Mouse (Mus musculus): ENCODE data around the gene Olfr1371.
"Not testable (repeated sequence)": the region's sequence is repeated elsewhere in the genome, so short reads cannot be mapped to it uniquely, and the experiment has no call there.

The Olfr1371 gene

DNA sequence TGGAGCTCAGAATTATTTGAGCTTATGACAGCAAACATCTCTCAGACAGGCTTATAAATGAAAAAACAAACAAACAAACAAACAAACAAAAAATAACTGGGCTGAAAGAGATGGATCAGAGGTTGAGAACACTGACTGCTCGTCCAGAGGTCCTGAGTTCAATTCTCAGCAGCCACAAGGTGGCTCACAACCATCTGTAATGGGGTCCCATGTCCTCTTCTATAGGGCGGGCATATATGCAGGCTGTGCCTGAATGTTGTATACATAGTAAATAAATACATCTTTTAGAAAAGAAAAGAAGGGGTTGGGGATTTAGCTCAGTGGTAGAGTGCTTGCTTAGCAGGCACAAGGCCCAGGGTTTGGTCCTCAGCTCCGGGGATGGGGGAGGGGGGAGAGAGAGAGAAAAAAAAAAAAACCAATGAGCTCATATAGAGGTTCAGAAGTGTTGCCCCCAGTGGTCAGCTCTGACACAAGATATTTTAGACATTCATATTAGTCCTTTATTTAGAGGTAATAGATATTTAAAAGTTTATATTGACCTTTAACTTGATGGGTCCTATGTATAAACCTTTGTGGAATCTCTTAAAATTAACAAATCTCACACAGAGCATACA is 12.3 kb upstream of the Olfr1371 start:
- DNase-seq (ENCODE audit: low read depth, low spot score) = no peak

DNA sequence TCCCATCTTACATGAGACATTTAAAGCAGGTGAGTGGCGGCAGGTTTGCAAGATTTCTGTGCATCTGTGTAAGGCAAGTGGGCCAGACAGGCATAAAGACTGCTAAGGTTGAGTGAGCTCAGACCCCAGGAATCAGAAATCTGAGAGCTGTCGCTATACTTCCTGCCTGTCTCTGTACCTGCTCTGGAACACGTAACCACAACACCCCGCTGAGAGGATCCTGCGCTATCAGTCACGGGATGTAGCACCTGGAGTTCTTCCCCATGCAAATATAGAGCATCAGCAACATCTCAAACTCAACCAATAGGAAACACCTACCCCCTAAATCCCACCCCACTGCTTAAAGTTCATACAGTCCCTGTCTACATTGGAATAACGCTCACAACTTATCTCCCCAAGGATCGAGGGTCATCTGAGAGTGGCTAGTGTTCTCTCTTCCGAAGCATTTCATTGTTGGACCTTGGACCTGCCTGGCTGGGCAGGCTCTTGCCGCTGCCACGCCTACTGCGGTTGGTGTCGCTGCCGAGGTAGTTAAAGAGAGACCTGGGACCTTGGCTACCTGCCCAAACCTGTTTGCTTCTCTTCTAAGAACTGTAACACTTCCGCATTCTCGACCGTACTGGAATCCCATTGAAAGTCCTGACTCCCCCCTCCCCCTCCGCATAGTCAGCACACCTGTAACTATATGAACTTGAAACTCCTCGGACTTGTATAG is 10.3 kb upstream of the Olfr1371 start:
- peak; percentile 89 for DNase-seq (ENCODE audit: low read depth, low spot score)

DNA sequence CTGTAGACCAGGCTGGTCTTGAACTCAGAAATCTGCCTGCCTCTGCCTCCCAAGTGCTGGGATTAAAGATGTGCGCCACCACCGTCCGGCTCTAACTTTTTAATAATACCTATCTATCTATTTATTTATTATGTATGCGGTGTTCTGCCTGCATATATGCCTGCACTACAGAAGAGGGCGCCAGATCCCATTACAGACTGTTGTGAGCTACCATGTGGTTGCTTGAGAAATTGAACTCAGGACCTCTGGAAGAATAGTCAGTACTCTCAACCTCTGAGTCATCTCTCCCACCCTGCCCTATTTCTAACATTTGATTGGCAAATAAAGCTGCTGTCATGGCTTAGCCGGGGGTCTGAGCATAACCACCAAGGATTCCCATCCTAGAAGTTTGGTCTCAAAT is 9.1 kb upstream of the Olfr1371 start:
- peak; percentile 62 for DNase-seq (ENCODE audit: low read depth, low spot score)

DNA sequence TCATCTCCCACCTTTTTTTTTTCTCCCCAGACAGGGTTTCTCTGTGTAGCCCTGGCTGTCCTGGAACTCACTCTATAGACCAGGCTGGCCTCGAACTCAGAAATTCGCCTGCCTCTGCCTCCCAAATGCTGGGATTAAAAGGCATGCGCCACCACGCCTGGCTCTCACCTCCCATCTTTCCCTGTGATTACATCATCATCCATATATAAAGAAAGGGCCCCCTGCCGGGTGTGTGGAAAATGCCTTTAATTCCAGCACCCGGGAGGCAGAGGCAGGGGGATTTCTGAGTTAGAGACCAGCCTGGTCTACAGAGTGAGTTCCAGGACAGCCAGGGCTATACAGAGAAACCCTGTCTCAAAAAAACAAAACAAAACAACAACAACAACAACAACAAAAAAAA is 8.1 kb upstream of the Olfr1371 start:
- peak; percentile 56 for DNase-seq (ENCODE audit: low read depth, low spot score)

DNA sequence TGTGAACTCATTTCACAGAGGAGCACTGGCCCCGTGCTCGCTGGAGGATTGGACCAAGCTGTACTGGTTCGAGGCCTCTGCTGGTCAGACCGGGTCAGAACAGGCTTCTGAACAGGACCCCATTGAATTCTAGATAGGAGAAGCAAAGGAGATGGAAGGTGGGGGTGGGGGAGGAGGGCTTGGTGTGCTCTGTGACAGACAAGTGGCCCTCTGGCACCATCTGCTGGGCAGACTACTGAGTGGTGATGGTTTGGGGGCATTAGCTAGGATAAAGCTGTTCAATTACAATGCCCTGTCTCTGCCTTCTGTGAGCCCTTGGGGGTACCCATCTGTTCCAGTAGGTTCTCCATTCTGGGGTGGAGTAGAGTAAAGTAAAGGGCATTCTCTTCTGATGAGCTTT is 6.5 kb upstream of the Olfr1371 start:
- peak; percentile 92 for DNase-seq (ENCODE audit: low read depth, low spot score)

DNA sequence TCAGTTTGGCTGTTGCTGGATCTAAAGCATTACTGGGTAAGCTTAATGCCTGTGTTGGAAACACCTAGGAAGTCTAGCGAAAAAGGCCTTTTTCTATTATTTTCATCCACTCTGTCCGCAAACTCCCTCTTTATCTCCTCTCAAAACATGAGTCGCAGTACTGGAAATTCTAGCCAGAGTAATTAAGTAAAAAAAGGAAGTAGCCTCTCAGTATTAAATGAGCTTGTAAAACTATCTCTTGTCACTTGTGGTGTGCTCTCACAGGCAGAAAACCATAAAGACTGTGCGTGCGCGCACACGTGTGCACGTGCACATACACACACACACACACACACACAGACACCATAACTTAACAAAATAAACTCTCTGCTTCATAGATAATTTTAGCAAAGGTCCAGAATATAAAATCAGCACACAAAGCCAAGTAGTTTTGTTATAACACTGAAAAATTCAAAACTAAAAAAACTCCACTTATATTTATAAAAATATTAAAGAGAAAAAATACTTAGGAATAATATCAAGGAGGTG is 17.2 kb downstream of the Olfr1371 start:
- DNase-seq (ENCODE audit: low read depth, low spot score) = not testable (repeated sequence)

DNA sequence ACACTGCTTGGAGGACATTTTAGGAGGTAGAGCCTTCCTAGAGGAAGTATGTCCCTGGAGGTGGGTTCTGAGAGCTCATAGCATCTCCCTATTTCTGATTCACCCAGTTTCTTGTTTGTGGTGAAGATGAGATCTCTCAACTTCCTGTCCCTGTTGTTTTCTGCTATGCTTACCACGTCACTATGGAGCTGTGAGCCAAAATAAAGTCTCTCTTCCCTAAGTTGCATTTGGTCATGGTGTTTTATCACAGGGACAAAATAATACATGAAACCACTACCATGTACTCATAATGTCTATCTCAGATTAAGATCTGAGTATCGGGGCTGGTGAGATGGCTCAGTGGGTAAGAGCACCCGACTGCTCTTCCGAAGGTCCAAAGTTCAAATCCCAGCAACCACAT is 33.1 kb downstream of the Olfr1371 start:
- DNase-seq (ENCODE audit: low read depth, low spot score) = not testable (repeated sequence)

DNA sequence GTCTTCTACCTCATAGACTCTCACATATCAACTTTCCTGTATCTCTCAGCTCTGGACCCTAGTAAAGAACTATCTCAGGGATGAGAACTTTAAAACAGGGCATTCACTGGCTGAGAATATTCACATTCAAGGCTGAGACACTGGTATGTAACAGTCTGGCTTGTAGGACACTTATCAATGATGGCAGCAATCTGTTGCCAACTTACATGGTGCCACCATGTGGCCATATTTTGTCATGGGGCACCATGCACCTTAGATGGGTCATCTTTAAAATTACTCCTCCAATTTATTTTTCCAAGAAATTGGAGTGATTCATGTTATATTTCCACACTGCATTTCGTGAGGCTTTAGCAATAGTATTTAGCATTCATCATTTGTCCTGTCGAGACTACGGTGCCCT is 33.9 kb downstream of the Olfr1371 start:
- DNase-seq (ENCODE audit: low read depth, low spot score) = not testable (repeated sequence)

DNA sequence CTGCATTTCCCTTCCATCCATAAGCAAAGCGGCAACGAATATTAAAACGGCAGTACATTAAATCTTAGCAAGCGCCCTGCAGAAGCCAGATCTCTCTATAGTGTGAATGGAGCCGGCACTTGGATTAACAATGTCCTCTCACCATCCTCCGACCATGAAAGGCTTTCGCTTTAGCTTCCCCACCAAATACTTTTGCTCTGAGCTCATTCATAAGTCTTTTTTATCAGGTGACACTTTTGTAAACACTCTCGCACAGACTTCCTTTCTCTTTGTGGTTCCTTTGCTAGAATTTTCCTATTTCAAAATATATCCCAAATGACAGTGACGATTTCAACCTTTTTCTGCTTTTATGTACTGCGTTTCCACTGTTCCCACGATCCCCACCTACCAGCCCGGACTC is 45.3 kb downstream of the Olfr1371 start:
- DNase-seq (ENCODE audit: low read depth, low spot score) = no peak

DNA sequence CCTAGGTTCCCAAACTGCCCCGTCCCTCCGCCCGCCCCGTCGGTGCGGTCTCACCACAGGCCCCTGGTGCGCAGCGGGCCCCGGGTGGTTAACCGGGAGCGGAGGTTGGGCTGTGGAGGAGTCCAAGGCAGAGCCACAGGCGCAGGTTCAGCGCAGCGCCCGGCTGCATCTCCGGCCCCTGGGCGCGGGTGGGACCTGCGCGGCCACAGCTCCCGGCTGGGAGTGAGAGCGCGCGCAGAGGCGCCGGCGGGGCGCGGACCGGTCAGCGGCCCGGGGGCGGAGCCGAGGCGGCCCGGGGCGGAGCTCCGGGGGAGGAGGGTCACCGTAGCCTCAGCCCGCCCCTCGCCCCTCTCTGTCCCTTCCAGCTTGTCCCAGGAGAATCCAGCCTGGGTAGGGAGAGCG is 45.9 kb downstream of the Olfr1371 start:
- peak; percentile 50 for DNase-seq (ENCODE audit: low read depth, low spot score)

DNA sequence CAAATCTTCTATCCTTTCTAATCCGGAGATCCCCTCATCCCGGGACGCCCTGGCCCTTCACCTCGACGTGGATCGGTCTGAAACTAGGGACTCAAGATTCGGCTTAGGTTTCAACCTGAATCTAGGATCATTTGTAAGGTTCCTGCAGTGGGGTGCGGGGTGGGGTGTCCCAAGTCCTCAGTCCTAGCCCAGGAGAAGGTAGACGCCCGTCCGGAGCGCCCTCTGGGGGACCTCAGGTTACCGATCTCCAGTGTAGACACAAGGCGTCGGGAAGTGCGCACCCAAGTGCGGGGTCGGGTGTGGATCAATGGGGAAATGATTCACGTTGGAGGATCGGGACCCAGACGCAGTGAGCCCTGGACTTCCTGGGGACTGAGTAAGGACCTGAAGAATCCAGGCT is 46.7 kb downstream of the Olfr1371 start:
- DNase-seq (ENCODE audit: low read depth, low spot score) = peak; percentile 64

DNA sequence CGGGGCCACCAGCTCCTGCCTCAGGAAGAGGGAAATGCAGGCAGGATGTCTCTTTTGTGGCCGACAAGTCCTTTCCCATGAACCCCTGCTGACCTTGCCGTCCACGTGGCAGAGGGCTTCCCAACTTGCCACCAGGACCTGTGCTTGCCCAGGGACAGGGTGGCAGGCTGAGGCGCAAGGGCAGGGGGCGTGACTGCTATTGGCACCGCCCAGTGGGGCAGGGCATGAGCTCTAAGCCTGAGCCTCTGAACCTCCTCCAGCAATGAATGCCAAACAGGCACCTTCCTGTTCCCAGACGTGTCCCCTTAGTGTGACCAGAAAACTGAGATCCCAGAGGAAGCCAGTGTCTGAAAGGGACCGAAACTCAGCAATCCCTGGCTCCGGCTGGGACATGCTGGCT is 49.9 kb downstream of the Olfr1371 start:
- no peak for DNase-seq (ENCODE audit: low read depth, low spot score)

All from ZHBTc4 (cell line).